Comparison of ENCODE assay signal across 11 mouse cellular contexts in the genomic region with DNA sequence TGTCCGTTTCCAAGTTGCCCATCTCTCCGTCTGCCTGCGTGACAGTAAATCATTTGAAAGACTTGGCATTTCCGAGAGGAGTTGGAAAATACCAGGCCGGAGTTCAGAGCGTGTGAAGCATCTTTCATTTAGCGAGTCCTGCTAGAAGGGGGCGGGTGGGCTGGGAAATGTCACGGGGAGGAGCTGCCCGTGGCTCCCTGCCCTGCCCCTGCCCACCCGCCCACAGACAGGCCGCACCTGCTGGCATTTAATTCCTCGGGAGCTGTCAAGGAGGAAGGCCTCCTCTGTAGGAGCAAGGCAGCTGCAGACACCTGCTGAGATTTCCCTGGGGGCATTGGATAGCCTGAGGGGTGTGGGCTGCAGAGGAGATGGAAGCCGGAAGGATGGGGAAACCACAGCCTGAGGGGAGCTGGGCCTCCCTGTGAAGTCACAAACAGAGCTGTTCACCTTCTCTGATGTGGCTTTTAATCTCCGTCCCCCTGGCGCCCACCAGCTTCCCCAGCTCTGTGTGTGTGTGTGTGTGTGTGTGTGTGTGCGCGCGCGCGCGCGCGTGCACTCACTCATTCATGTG.
DNase-seq lines count a peak whose midpoint lies in the region; ATAC-seq lines count a peak whose summit lies in the region.
"Had no signal": no experiment of that assay in that cellular context is flagged by ENCODE, and none has a peak within 500 bp of the region (broad histone marks: within the 10 kb centered on the region; RNA-seq: fewer than 3 reads in every experiment).

No protein-coding gene starts in this region.

- no peak overlapping the region for H3K9ac ChIP-seq in liver, embryonic 11.5 days (ENCODE audit: low read depth, low read length)
- H3K9ac ChIP-seq in hindbrain, embryonic 14.5 days = no peak overlapping the region
- no peak overlapping the region for H3K9ac ChIP-seq in neural tube, embryonic 15.5 days (replicated peaks)
- H3K9ac ChIP-seq: liver, embryonic 14.5 days had no signal

- H3K36me3 ChIP-seq in liver, embryonic 11.5 days (ENCODE audit: control insufficient read depth, insufficient read depth, low read length) = no peaks in the 10 kb centered on the region
- no peaks in the 10 kb centered on the region for H3K36me3 ChIP-seq in hindbrain, embryonic 14.5 days (replicated peaks; ENCODE audit: control insufficient read depth, insufficient read depth)
- no peaks in the 10 kb centered on the region for H3K36me3 ChIP-seq in neural tube, embryonic 15.5 days

- WGBS in liver, embryonic 11.5 days = 53% methylated on average over 24 of the region's 24 CpGs
- 36% methylated on average over 24 of the region's 24 CpGs for WGBS in hindbrain, embryonic 14.5 days
- 38% methylated on average over 24 of the region's 24 CpGs for WGBS in neural tube, embryonic 15.5 days

- DNase-seq in adrenal gland, adult 2 months = peak; percentile 13
- DNase-seq in adrenal gland, postnatal 10 days = no peak
- peak; percentile 6 for DNase-seq in liver
- no peak for DNase-seq in liver, embryonic 11.5 days (ENCODE audit: low spot score)
- no peak for DNase-seq in hindbrain, embryonic 14.5 days (ENCODE audit: low spot score)
- DNase-seq in gastrocnemius, postnatal 36 days = no peak
- no peak for DNase-seq in adrenal gland, postnatal 14 days
- DNase-seq: cerebellum, adult 9-11 months had no signal

- ATAC-seq in liver, embryonic 11.5 days (replicated peaks; ENCODE audit: low FRiP score) = no peak
- no peak for ATAC-seq in hindbrain, embryonic 14.5 days (ENCODE audit: low FRiP score)
- ATAC-seq in neural tube, embryonic 15.5 days (ENCODE audit: low FRiP score) = peak; percentile 40; the same call in 1 of the 2 replicates
- ATAC-seq: intestine, postnatal 0 days had no signal

- no peak overlapping the region for H3K27ac ChIP-seq in liver, embryonic 11.5 days (ENCODE audit: low read depth, low read length)
- 0 out of 2 replicates have a peak overlapping the region, but pooled peaks have one; percentile 3 for H3K27ac ChIP-seq in hindbrain, embryonic 14.5 days
- no peak overlapping the region for H3K27ac ChIP-seq in neural tube, embryonic 15.5 days (replicated peaks)
- H3K27ac ChIP-seq: liver, embryonic 14.5 days had no signal

- intact Hi-C loops in gastrocnemius, postnatal 36 days (cut with DNase I) = no loop called here

- no peaks in the 10 kb centered on the region for H3K9me3 ChIP-seq in liver, embryonic 11.5 days (ENCODE audit: control insufficient read depth, low read length)
- H3K9me3 ChIP-seq in hindbrain, embryonic 14.5 days (ENCODE audit: control insufficient read depth, low read length) = no peaks in the 10 kb centered on the region
- H3K9me3 ChIP-seq in neural tube, embryonic 15.5 days (replicated peaks) = no peaks in the 10 kb centered on the region

- H3K27me3 ChIP-seq in liver, embryonic 11.5 days (replicated peaks; ENCODE audit: control insufficient read depth, insufficient read depth, low read length) = no peaks in the 10 kb centered on the region
- 0 out of 2 replicates have a peak, but pooled peaks cover 5% of the 10 kb centered on the region for H3K27me3 ChIP-seq in hindbrain, embryonic 14.5 days (ENCODE audit: control insufficient read depth, insufficient read depth, low read length)
- H3K27me3 ChIP-seq in neural tube, embryonic 15.5 days (replicated peaks) = peaks cover 22% of the 10 kb centered on the region

- H3K4me3 ChIP-seq in liver, embryonic 11.5 days (ENCODE audit: low read depth, low read length) = no peak overlapping the region
- H3K4me3 ChIP-seq in hindbrain, embryonic 14.5 days (replicated peaks; ENCODE audit: low read length) = no peak overlapping the region
- H3K4me3 ChIP-seq in neural tube, embryonic 15.5 days (replicated peaks) = no peak overlapping the region

- H3K4me1 ChIP-seq in liver, embryonic 11.5 days (replicated peaks; ENCODE audit: control insufficient read depth, insufficient read depth, low read length) = no peaks in the 10 kb centered on the region
- H3K4me1 ChIP-seq in hindbrain, embryonic 14.5 days (replicated peaks; ENCODE audit: control insufficient read depth, insufficient read depth, low read length) = peaks cover 9% of the 10 kb centered on the region
- peaks cover 13% of the 10 kb centered on the region for H3K4me1 ChIP-seq in neural tube, embryonic 15.5 days

- no peak overlapping the region for H3K4me2 ChIP-seq in liver, embryonic 11.5 days
- no peak overlapping the region for H3K4me2 ChIP-seq in hindbrain, embryonic 14.5 days (replicated peaks)
- no peak overlapping the region for H3K4me2 ChIP-seq in neural tube, embryonic 15.5 days

Comparison
In these comparisons a context has a peak if more than half of its experiments do, and no peak if none do; other contexts are left out.
1. DNase-seq: peak in adrenal gland, adult 2 months (single experiment) and liver (single experiment); none in adrenal gland, postnatal 10 days (single experiment), liver, embryonic 11.5 days (single experiment), hindbrain, embryonic 14.5 days (single experiment), gastrocnemius, postnatal 36 days (0 of 2) and adrenal gland, postnatal 14 days (single experiment).